Mouse (Mus musculus) cerebellum, postnatal 10 days (tissue): ENCODE measurements around the gene Celsr2.

Experiments used
- DNase-seq, 2 experiments: peaks; one replicate each; pipeline ENCODE4 v3.0.0; 2021; ENCODE audit warnings: mixed read lengths in 2 of 2

Celsr2 gene

GRCm38 (mm10) chr3:108414857-108415830, at the start of gene Celsr2:
Celsr2 (minus strand) TSS chr3:108415552.
- peak; percentile 67 to 75 for DNase-seq

- peak; percentile 35 to 42 for DNase-seq
Measured at GRCm38 (mm10) chr3:108458866-108459265, 43.5 kb upstream of the Celsr2 start.

- DNase-seq: no peak
Measured at GRCm38 (mm10) chr3:108458380-108458779, 43.0 kb upstream of the Celsr2 start.

GRCm38 (mm10) chr3:108454172-108454571, 38.8 kb upstream of the Celsr2 start:
- no peak for DNase-seq

- no peak for DNase-seq
Measured at GRCm38 (mm10) chr3:108451969-108452368, 36.6 kb upstream of the Celsr2 start.

GRCm38 (mm10) chr3:108445366-108445705, 30.0 kb upstream of the Celsr2 start:
- no peak for DNase-seq

- DNase-seq: peak; percentile 96 to 97
Measured at GRCm38 (mm10) chr3:108444698-108445365, 29.5 kb upstream of the Celsr2 start, which contains the start of gene Sars. Sars (minus strand) TSS chr3:108445209.

- DNase-seq: peak; percentile 37 to 47
Measured at GRCm38 (mm10) chr3:108444029-108444428, 28.7 kb upstream of the Celsr2 start.

GRCm38 (mm10) chr3:108436380-108436714, 21.0 kb upstream of the Celsr2 start:
- no peak for DNase-seq

GRCm38 (mm10) chr3:108435701-108436379, 20.5 kb upstream of the Celsr2 start:
- no peak for DNase-seq

- no peak for DNase-seq
Measured at GRCm38 (mm10) chr3:108433881-108434495, 18.6 kb upstream of the Celsr2 start.

- DNase-seq: peak; percentile 13 to 34
Measured at GRCm38 (mm10) chr3:108433188-108433880, 18.0 kb upstream of the Celsr2 start.

- no peak for DNase-seq
Measured at GRCm38 (mm10) chr3:108432542-108433187, 17.3 kb upstream of the Celsr2 start.

- peak in 1 of 2 experiments; percentile 30 for DNase-seq
Measured at GRCm38 (mm10) chr3:108425624-108426018, 10.3 kb upstream of the Celsr2 start.

GRCm38 (mm10) chr3:108424944-108425623, 9.7 kb upstream of the Celsr2 start:
- peak; percentile 43 to 45 for DNase-seq

GRCm38 (mm10) chr3:108423844-108424801, 8.8 kb upstream of the Celsr2 start:
- peak; percentile 84 to 86 for DNase-seq

- peak; percentile 27 to 39 for DNase-seq
Measured at GRCm38 (mm10) chr3:108423006-108423405, 7.7 kb upstream of the Celsr2 start.

- DNase-seq: peak; percentile 93 to 95
Measured at GRCm38 (mm10) chr3:108415831-108416223, 475 bp upstream of the Celsr2 start.

- DNase-seq: peak; percentile 11 to 16
Measured at GRCm38 (mm10) chr3:108413634-108414360, 1.6 kb downstream of the Celsr2 start.
